ENCODE assay signal across 8 mouse cellular contexts in the genomic region with DNA sequence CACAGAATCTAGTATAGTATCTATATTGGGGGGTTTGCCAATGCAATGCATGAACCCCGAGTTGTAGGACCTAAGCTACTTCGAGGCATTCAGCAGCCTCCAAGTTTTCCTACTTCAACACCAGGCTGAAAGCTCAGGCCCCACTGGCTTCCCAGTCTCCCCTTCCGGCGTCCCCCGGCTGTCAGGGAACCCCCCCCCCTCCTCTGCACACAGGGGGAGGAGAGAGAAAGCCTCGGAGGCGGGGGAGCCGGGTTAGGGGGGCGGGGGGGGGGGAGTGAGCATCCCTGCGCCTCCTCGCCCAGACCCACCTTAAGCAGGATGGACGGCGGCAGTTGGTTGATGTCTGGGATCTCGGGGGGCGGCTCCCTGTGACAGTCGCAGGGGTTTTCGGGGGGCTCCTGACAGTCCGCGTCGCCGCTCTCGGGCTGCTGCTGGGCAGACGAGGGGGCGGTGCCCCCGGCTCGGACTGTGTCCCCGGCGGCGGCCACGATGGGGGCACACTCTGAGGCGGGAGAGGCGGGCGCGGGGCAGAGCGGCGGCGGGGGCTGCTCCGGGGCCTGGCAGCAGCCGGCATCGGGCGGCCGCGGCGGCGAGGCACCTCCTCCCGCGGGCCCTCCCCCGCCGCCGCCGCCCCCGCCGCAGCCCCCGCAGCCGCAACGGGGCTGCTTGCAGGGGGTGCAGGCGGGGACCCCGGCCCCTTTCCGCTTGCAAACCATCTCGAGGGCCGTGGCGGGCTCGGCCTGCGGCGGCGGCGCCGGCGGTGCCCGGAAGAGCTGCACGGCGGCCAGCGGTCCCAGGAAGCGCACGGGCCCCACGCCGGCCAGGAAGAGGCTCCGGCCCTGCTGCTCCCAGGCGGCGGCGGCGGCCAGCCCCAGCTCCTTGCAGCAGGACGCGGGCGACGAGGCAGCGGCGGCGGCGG. TPM values are rescaled to one million over a fixed set of nuclear protein-coding genes. Genes with fewer than 3 reads are reported as not detected.
DNase-seq lines count a peak whose midpoint lies in the region; ATAC-seq and TF ChIP-seq lines count a peak whose summit lies in the region.

No protein-coding gene starts in this region.

- peaks cover 3% of the 10 kb centered on the region for H3K4me1 ChIP-seq in bone marrow, adult 2 months (ENCODE audit: control insufficient read depth, insufficient read depth, low read length)
- H3K4me1 ChIP-seq in forebrain, embryonic 12.5 days: peaks cover 34% of the 10 kb centered on the region

- peak overlapping the region; percentile 69 for H3K4me2 ChIP-seq in forebrain, embryonic 12.5 days

- no peaks in the 10 kb centered on the region for H3K27me3 ChIP-seq in forebrain, embryonic 12.5 days

- intact Hi-C loops in heart, postnatal 36 days (cut with DNase I): no loop called here
- intact Hi-C loops in left cerebral cortex, postnatal 25 days (cut with DNase I): no loop called here

- no peaks in the 10 kb centered on the region for H3K9me3 ChIP-seq in forebrain, embryonic 12.5 days

- no peak for TF ChIP-seq POLR2A in bone marrow, adult 2 months (IDR thresholded peaks at IDR 0.05; ENCODE audit: borderline replicate concordance, control insufficient read depth, low read depth, low read length)

- TF ChIP-seq CTCF in bone marrow, adult 2 months (IDR thresholded peaks at IDR 0.05; ENCODE audit: control insufficient read depth, insufficient read depth, low read length): no peak

- peak overlapping the region; percentile 90 for H3K4me3 ChIP-seq in bone marrow, adult 2 months (replicated peaks; ENCODE audit: control insufficient read depth, low read depth, low read length)
- H3K4me3 ChIP-seq in forebrain, embryonic 12.5 days (replicated peaks): peak overlapping the region; percentile 92

- H3K9ac ChIP-seq in forebrain, embryonic 12.5 days: peak overlapping the region; percentile 96

- under 1% methylated on average over 79 of the region's 90 CpGs for WGBS in bone marrow, adult 2 months
- under 1% methylated on average over 58 of the region's 90 CpGs for WGBS in forebrain, embryonic 12.5 days

- DNase-seq in ES-CJ7 (ENCODE audit: low read depth, low spot score): peak; percentile 6
- DNase-seq in heart, postnatal 36 days: peak; percentile 48 to 69
- peak; percentile 14 to 38 for DNase-seq in left cerebral cortex, postnatal 25 days (ENCODE audit: low spot score in 2 of 2)
- peak; percentile 29 for DNase-seq in skeletal muscle tissue, adult 2 months (ENCODE audit: low read depth, low spot score)

- H3K27ac ChIP-seq in bone marrow, adult 2 months (ENCODE audit: control insufficient read depth, insufficient read depth, low read depth, low read length, poor library complexity): peak overlapping the region; percentile 95
- peak overlapping the region; percentile 99 for H3K27ac ChIP-seq in forebrain, embryonic 12.5 days

- H3K36me3 ChIP-seq in forebrain, embryonic 12.5 days (replicated peaks): no peaks in the 10 kb centered on the region

- peak; percentile 66 for ATAC-seq in forebrain, embryonic 12.5 days (ENCODE audit: low FRiP score)
- peak; percentile 14 for ATAC-seq in megakaryocyte progenitor cell, adult 5-6 weeks (replicated peaks; ENCODE audit: poor library complexity)
- no peak for ATAC-seq in megakaryocyte-erythroid progenitor cell, adult 5-6 weeks (replicated peaks; ENCODE audit: low FRiP score, low TSS enrichment, poor library complexity, severe bottlenecking)

RNA-seq across cellular contexts. Expression of a gene that starts 0.8 kb away (rescaled TPM):
- polyA plus RNA-seq in bone marrow, adult 2 months (2011; ENCODE audit: insufficient read depth, insufficient read length, low replicate concordance, missing spikeins): 6.8 and 10.7 TPM in 2 replicates
- polyA plus RNA-seq in forebrain, embryonic 12.5 days (2016; fragmentation: Nextera tagmentation; extraction: Ambion mirVana): 6.7 and 7.0 TPM in 2 replicates
- 10 to 100 TPM; 22.8 to 27.0 TPM for total RNA-seq in heart, postnatal 36 days (2021)
- 10 to 100 TPM; 59.2 to 62.4 TPM for total RNA-seq in left cerebral cortex, postnatal 25 days (2021)
- total RNA-seq in megakaryocyte progenitor cell, adult 5-6 weeks (2015): 13.0 and 15.5 TPM in 2 replicates
- 4.5 and 5.8 TPM in 2 replicates for total RNA-seq in megakaryocyte progenitor cell, adult 5-6 weeks (2017)
- 5.2 and 12.5 TPM in 2 replicates for total RNA-seq in megakaryocyte-erythroid progenitor cell, adult 5-6 weeks (2014; fragmentation: Nextera tagmentation)
- 3.7 and 7.6 TPM in 2 replicates for total RNA-seq in megakaryocyte-erythroid progenitor cell, adult 5-6 weeks (2017)

Comparison
In these comparisons a context has a peak if more than half of its experiments do, and no peak if none do; other contexts are left out.
1. DNase-seq: peak in every context shown above with its lines; median percentile 58 in heart, postnatal 36 days; 29 in skeletal muscle tissue, adult 2 months; 26 in left cerebral cortex, postnatal 25 days; 6 in ES-CJ7.